Mouse (Mus musculus) Patski (cell line): ENCODE data around the gene Cacna2d2. TPM values are rescaled to one million over a fixed set of nuclear protein-coding genes. Genes with fewer than 3 reads are reported as not detected.

Source experiments
- ATAC-seq: fragments of 100-300 bp; one replicate; pipeline ENCODE4 v1.8.0; 2021
- CTCF ChIA-PET: fragments of 350-600 bp; sonication (Branson Sonifier 250); formaldehyde crosslinking; loops from one replicate; lab custom pipeline; 2022; ENCODE audit warnings: inconsistent platforms; lab: Charles Lee
- POLR2A ChIA-PET: fragments of 350-600 bp; sonication (Branson Sonifier 250); formaldehyde crosslinking; loops from one replicate; lab custom pipeline; 2022; ENCODE audit warnings: antibody characterized with exemption, inconsistent platforms; lab: Charles Lee
- DNase-seq: peaks from one replicate; pipeline ENCODE4 v3.0.0-alpha.2; 2011; ENCODE audit warnings: low read depth, low spot score
- H3K27me3 ChIP-seq: fragments of 371-371 bp; one replicate; pipeline ENCODE4 v1.5.1; 2021
- CTCF ChIP-seq: fragments of 100-300 bp; IDR thresholded peaks from one replicate; pipeline ENCODE4 v1.5.1; 2021
- in situ Hi-C: fragments of 300-500 bp; cut with MboI; formaldehyde crosslinking; loops from 3 replicates; pipeline ENCODE4 v1.11.1; 2018; ENCODE audit warnings: low pct_unique_long_range_greater_than_20kb, mixed read lengths
- polyA plus RNA-seq: library from polyadenylated mRNA; unstranded; gene quantifications from one replicate; pipeline ENCODE4 v1.2.3, GENCODE M21; 2021

Gene Cacna2d2
- polyA plus RNA-seq, 1 experiment from 2014 or later, result 0.01 TPM

- no peaks in the 10 kb centered on the region for H3K27me3 ChIP-seq
- in situ Hi-C loops, result loop anchor here (25.0 kb wide), 1 partner anchor 851 kb away; the partner anchor contains the start of gene Tex264
- ChIA-PET POLR2A (interaction anchor here (0.7 kb wide), 1 partner anchor 217 kb away, joined by 3 read pairs; no protein-coding TSS in a partner anchor), CTCF (interaction anchor here (1.4 kb wide), 1 partner anchor 10 kb away, joined by 3 read pairs; no protein-coding TSS in a partner anchor)
- TF ChIP-seq CTCF, result no peak
- ATAC-seq, result no peak
- no peak for DNase-seq
Observed at GRCm38 (mm10) chr9:107538711-107539110, 139.3 kb downstream of the Cacna2d2 start.

- no peaks in the 10 kb centered on the region for H3K27me3 ChIP-seq
- in situ Hi-C loops, result loop anchor here (25.0 kb wide), 1 partner anchor 853 kb away; the partner anchor contains the start of gene Tex264
Observed at GRCm38 (mm10) chr9:107539940-107540339, 140.5 kb downstream of the Cacna2d2 start.

GRCm38 (mm10) chr9:107540420-107540819, 141.0 kb downstream of the Cacna2d2 start:
- ChIA-PET POLR2A (interaction anchor here (2.0 kb wide), 1 partner anchor 14 kb away, joined by 10 read pairs; no protein-coding TSS in a partner anchor), CTCF (no interaction called here)
- ATAC-seq, result no peak
- DNase-seq, result no peak
- TF ChIP-seq CTCF, result no peak
- no peaks in the 10 kb centered on the region for H3K27me3 ChIP-seq
- in situ Hi-C loops, result loop anchor here (25.0 kb wide), 1 partner anchor 853 kb away; the partner anchor contains the start of gene Tex264

More at GRCm38 (mm10) chr9:107539940-107540339, 140.5 kb downstream of the Cacna2d2 start:
- ChIA-PET POLR2A (no interaction called here), CTCF (interaction anchor here (1.4 kb wide), 1 partner anchor 9 kb away, joined by 3 read pairs; no protein-coding TSS in a partner anchor)
- no peak for TF ChIP-seq CTCF
- no peak for DNase-seq
- ATAC-seq, result no peak

- ATAC-seq, result no peak
- TF ChIP-seq CTCF, result no peak
- in situ Hi-C loops, result loop anchor here (25.0 kb wide), 1 partner anchor 854 kb away; the partner anchor contains the start of gene Tex264
- H3K27me3 ChIP-seq, result no peaks in the 10 kb centered on the region
- ChIA-PET CTCF (no interaction called here), POLR2A (interaction anchor here (2.0 kb wide), 1 partner anchor 13 kb away, joined by 10 read pairs; no protein-coding TSS in a partner anchor)
- no peak for DNase-seq
Observed at GRCm38 (mm10) chr9:107541005-107541404, 141.6 kb downstream of the Cacna2d2 start.

- ATAC-seq (peak; percentile 75), DNase-seq (no peak)
- in situ Hi-C loops, result loop anchor here (25.0 kb wide), 1 partner anchor 854 kb away; the partner anchor contains the start of gene Tex264
- TF ChIP-seq CTCF, result no peak
- no peaks in the 10 kb centered on the region for H3K27me3 ChIP-seq
- ChIA-PET POLR2A (interaction anchor here (1.6 to 2.0 kb wide), 2 partner anchors 12 to 15 kb away, joined by 4 to 10 read pairs; no protein-coding TSS in a partner anchor), CTCF (no interaction called here)
Observed at GRCm38 (mm10) chr9:107541474-107542351, 142.3 kb downstream of the Cacna2d2 start, which contains the start of the genes Cyb561d2 and Nprl2. Gene Cyb561d2, minus strand, starts transcription at chr9:107542193. Gene Nprl2, plus strand, starts transcription at chr9:107542226.

GRCm38 (mm10) chr9:107542352-107542686, 142.9 kb downstream of the Cacna2d2 start:
- no peaks in the 10 kb centered on the region for H3K27me3 ChIP-seq
- in situ Hi-C loops, result loop anchor here (25.0 kb wide), 1 partner anchor 855 kb away; the partner anchor contains the start of gene Tex264
- no peak for TF ChIP-seq CTCF
- POLR2A ChIA-PET, result interaction anchor here (1.6 to 2.0 kb wide), 2 partner anchors 12 to 14 kb away, joined by 4 to 10 read pairs; no protein-coding TSS in a partner anchor
- CTCF ChIA-PET, result no interaction called here
- no peak for ATAC-seq
- no peak for DNase-seq

GRCm38 (mm10) chr9:107542721-107543120, 143.3 kb downstream of the Cacna2d2 start:
- in situ Hi-C loops, result loop anchor here (25.0 kb wide), 1 partner anchor 855 kb away; the partner anchor contains the start of gene Tex264
- ChIA-PET POLR2A (interaction anchor here (0.9 to 1.6 kb wide), 2 partner anchors 11 to 14 kb away, joined by 3 to 4 read pairs; no protein-coding TSS in a partner anchor), CTCF (no interaction called here)
- no peak for TF ChIP-seq CTCF
- no peak for ATAC-seq
- H3K27me3 ChIP-seq, result no peaks in the 10 kb centered on the region
- no peak for DNase-seq

GRCm38 (mm10) chr9:107543299-107543698, 143.9 kb downstream of the Cacna2d2 start:
- ATAC-seq (no peak), DNase-seq (no peak)
- in situ Hi-C loops, result loop anchor here (25.0 kb wide), 1 partner anchor 856 kb away; the partner anchor contains the start of gene Tex264
- no peak for TF ChIP-seq CTCF
- POLR2A ChIA-PET, result interaction anchor here (0.9 kb wide), 1 partner anchor 10 kb away, joined by 3 read pairs; no protein-coding TSS in a partner anchor
- CTCF ChIA-PET, result no interaction called here
- H3K27me3 ChIP-seq, result no peaks in the 10 kb centered on the region

GRCm38 (mm10) chr9:107544196-107544700, 144.8 kb downstream of the Cacna2d2 start:
- POLR2A ChIA-PET, result no interaction called here
- DNase-seq (no peak), ATAC-seq (no peak)
- no peaks in the 10 kb centered on the region for H3K27me3 ChIP-seq
- CTCF ChIA-PET, result no interaction called here
- TF ChIP-seq CTCF, result no peak
- in situ Hi-C loops, result loop anchor here (25.0 kb wide), 1 partner anchor 857 kb away; the partner anchor contains the start of gene Tex264

- no peaks in the 10 kb centered on the region for H3K27me3 ChIP-seq
- DNase-seq (no peak), ATAC-seq (no peak)
- ChIA-PET POLR2A (no interaction called here), CTCF (no interaction called here)
- no peak for TF ChIP-seq CTCF
- in situ Hi-C loops, result loop anchor here (25.0 kb wide), 1 partner anchor 857 kb away; the partner anchor contains the start of gene Tex264
Observed at GRCm38 (mm10) chr9:107544729-107545128, 145.3 kb downstream of the Cacna2d2 start.
